Mouse (Mus musculus) erythroblast, embryonic 14.5 days (primary cell): ENCODE results near the gene Fto.

Experiments used
- GATA1 ChIP-seq: IDR thresholded peaks from 2 replicates; pipeline ENCODE4 v1.6.1; 2012; ENCODE audit warnings: low read length, inconsistent platforms, mixed read lengths
- TAL1 ChIP-seq: IDR thresholded peaks from 3 replicates; pipeline ENCODE4 v1.6.1; 2012; ENCODE audit warnings: low read length, inconsistent platforms, mixed read lengths

DNA sequence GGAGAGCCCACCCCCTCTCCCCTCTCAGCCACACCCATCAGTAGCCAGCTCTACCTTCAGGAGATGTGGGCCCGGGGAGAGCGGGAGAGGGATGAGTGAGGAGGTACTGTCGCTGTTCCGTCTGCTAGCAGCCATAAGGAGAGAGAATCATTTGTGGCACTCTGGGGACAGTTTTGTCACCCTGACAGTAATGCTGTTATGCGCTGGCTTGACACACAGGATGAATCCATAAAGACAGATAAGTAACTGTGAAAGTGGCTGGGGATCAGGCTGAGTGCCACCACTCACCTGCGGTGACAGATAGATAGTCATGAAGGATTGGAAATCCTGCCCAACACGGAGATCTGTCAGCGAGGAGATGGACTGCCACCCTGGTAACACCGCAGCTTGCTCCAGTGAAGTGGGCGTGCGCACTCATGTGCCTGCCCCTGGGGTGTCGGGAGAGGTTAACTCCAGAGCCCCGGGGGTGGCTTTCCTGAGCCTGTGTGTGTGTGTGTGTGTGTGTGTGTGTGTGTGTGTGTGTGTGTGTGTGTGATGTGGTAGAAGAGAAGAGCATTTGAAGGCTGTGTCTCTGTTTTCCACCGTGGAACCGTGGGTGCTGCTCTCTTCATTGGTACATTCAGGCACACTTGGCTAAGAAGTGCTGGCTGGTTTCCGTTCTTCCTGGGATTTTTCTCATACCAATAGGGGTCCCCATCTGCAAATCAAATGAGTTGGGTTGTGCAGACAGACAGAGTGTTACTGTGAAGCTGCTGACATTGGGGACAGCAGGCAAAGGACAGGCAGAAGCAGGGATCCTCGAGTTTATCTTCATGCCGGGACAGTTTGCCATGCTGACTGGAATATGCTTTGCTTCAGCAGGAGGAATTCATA is 312.6 kb downstream of the Fto start:
- no peak for TF ChIP-seq GATA1
- no peak for TF ChIP-seq TAL1
